Mouse (Mus musculus) retina, postnatal 1 day (tissue): Measurements from ENCODE around the gene Adk.

ENCODE experiments used
- DNase-seq: peaks from one replicate; pipeline ENCODE4 v3.0.0-alpha.2; 2012

Adk gene

GRCm38 (mm10) chr14:21173973-21174745 is 121.8 kb downstream of the Adk start:
- DNase-seq = no peak

GRCm38 (mm10) chr14:21174804-21175203 is 122.4 kb downstream of the Adk start:
- DNase-seq = no peak

- no peak for DNase-seq
Measured at GRCm38 (mm10) chr14:21177781-21178180, 125.4 kb downstream of the Adk start.

- no peak for DNase-seq
Measured at GRCm38 (mm10) chr14:21178356-21178755, 126.0 kb downstream of the Adk start.

- no peak for DNase-seq
Measured at GRCm38 (mm10) chr14:21181053-21181452, 128.7 kb downstream of the Adk start.

GRCm38 (mm10) chr14:21191966-21192365 is 139.6 kb downstream of the Adk start:
- no peak for DNase-seq

- no peak for DNase-seq
Measured at GRCm38 (mm10) chr14:21192749-21193148, 140.4 kb downstream of the Adk start.

GRCm38 (mm10) chr14:21194336-21194735 is 142.0 kb downstream of the Adk start:
- peak; percentile 37 for DNase-seq

GRCm38 (mm10) chr14:21200850-21201249 is 148.5 kb downstream of the Adk start:
- no peak for DNase-seq

GRCm38 (mm10) chr14:21206472-21206871 is 154.1 kb downstream of the Adk start:
- DNase-seq = no peak

- peak; percentile 9 for DNase-seq
Measured at GRCm38 (mm10) chr14:21221574-21222138, 169.3 kb downstream of the Adk start.

- DNase-seq = no peak
Measured at GRCm38 (mm10) chr14:21222206-21222605, 169.8 kb downstream of the Adk start.

GRCm38 (mm10) chr14:21223456-21223855 is 171.1 kb downstream of the Adk start:
- DNase-seq = no peak

- DNase-seq = no peak
Measured at GRCm38 (mm10) chr14:21223971-21224635, 171.7 kb downstream of the Adk start.

- DNase-seq = no peak
Measured at GRCm38 (mm10) chr14:21237051-21237450, 184.7 kb downstream of the Adk start.

GRCm38 (mm10) chr14:21241105-21241504 is 188.7 kb downstream of the Adk start:
- DNase-seq = no peak

- peak; percentile 39 for DNase-seq
Measured at GRCm38 (mm10) chr14:21251386-21251785, 199.0 kb downstream of the Adk start.

- DNase-seq = peak; percentile 98
Measured at GRCm38 (mm10) chr14:21252326-21252886, 200.0 kb downstream of the Adk start.

GRCm38 (mm10) chr14:21253321-21253992 is 201.1 kb downstream of the Adk start:
- peak; percentile 80 for DNase-seq

- peak; percentile 73 for DNase-seq
Measured at GRCm38 (mm10) chr14:21253993-21254339, 201.6 kb downstream of the Adk start.

GRCm38 (mm10) chr14:21268229-21268628 is 215.9 kb downstream of the Adk start:
- DNase-seq = no peak

- no peak for DNase-seq
Measured at GRCm38 (mm10) chr14:21271472-21271871, 219.1 kb downstream of the Adk start.

GRCm38 (mm10) chr14:21275786-21276185 is 223.4 kb downstream of the Adk start:
- no peak for DNase-seq
